Mouse (Mus musculus) heart, postnatal 0 days (tissue): Measurements from ENCODE around the gene 1110008L16Rik.

Experiments used
- CTCF ChIP-seq: IDR thresholded peaks from 2 replicates; pipeline ENCODE4 v1.5.1; 2016; ENCODE audit warnings: antibody characterized with exemption, control low read depth, low read depth
- EP300 ChIP-seq: IDR thresholded peaks from 2 replicates; pipeline ENCODE4 v1.6.1; 2016; ENCODE audit warnings: antibody characterized with exemption, low read depth

DNA sequence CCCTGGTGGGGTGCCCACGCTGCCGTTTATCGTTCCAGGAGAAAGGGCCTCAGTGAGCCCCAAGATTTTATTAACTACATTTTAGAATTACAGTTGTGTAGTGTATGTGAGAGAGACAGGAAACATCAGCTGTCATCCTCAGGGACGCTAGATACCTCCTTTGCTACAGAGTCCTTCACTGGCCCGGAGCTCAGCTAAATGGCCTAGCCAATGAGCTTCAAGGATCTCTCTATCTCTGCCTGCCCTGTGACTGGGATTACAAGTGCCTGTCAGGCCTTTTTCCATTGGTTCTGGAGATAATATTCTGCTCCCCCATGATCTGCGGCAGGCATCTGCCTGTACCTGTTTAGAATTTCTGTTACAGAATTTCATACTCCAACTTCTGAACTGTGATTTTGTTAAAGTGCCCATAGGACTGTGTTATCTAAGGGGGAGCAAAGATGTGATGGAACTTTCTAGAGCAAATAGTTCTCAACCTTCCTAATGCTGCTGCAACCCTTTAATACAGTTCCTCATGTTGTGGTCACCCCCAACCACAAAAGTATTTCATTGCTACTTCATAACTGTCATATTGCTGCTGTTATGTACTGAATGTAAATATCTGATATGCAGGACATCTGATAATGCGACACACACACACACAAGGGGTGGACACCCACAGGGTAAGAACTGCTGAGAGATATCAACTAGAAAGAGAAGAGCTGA is 87.9 kb downstream of the 1110008L16Rik start:
- TF ChIP-seq CTCF = no peak
- TF ChIP-seq EP300 = no peak
